Mouse (Mus musculus): ENCODE measurements around the gene Zfp36l3.
"Not testable (repeated sequence)": the region's sequence is repeated elsewhere in the genome, so short reads cannot be mapped to it uniquely, and the experiment has no call there.

Gene Zfp36l3

GRCm38 (mm10) chrX:53776276-53776675, at the start of gene Zfp36l3:
Gene Zfp36l3, minus strand, starts transcription at chrX:53776394.
- in situ Hi-C loops (cut with MseI, MboI) = no loop called here

- in situ Hi-C loops (cut with MseI, MboI) = no loop called here
Observed at GRCm38 (mm10) chrX:53799074-53799473, 22.9 kb upstream of the Zfp36l3 start.

GRCm38 (mm10) chrX:53797519-53797918, 21.3 kb upstream of the Zfp36l3 start, which contains the start of gene Xlr:
Gene Xlr, minus strand, starts transcription at chrX:53797706.
- in situ Hi-C loops (cut with MseI, MboI) = not testable (repeated sequence)

DNA sequence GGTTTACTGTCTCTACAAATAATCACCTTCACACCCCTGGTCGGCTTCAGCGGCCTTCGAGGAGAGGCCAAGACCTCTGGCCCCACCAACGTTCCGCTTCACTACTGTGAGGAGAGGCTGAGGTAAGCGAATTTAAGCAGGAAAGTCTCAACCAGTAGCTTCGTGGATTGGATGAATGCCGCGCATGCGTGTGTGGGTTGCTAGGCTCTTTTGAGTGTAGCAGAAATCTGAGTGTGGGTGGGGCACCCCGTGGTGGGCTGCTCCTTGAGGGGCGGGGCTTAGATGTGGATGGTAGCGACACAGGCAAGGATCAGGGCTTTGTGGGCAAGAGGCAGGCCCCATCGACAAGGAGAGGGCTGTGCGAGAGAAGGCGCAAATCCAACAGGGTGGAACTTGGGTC, 18.5 kb downstream of the Zfp36l3 start, which contains the start of gene 1700013H16Rik:
1700013H16Rik (minus strand) TSS at position 96 of the 400 bp plus-strand sequence.
- in situ Hi-C loops (cut with MseI, MboI) = no loop called here

- in situ Hi-C loops (cut with MseI, MboI) = no loop called here
Observed at GRCm38 (mm10) chrX:53752851-53753250, 23.3 kb downstream of the Zfp36l3 start.

- in situ Hi-C loops (cut with MseI, MboI) = no loop called here
Observed at GRCm38 (mm10) chrX:53728967-53729366, 47.2 kb downstream of the Zfp36l3 start.

- in situ Hi-C loops (cut with MseI, MboI) = no loop called here
Observed at GRCm38 (mm10) chrX:53724596-53724995, 51.6 kb downstream of the Zfp36l3 start, which contains the start of gene 4930502E18Rik. Gene 4930502E18Rik, plus strand, starts transcription at chrX:53724826.

Measured in mouse trophoblast stem cell (cell line).